Mouse (Mus musculus) spleen, adult 18-20 months (tissue): ENCODE results near the gene Chchd6.

ENCODE experiments used
- DNase-seq, 2 experiments: peaks; one replicate each; pipeline ENCODE4 v3.0.0; 2022; ENCODE audit warnings: mixed read lengths in 2 of 2

Gene Chchd6

DNA sequence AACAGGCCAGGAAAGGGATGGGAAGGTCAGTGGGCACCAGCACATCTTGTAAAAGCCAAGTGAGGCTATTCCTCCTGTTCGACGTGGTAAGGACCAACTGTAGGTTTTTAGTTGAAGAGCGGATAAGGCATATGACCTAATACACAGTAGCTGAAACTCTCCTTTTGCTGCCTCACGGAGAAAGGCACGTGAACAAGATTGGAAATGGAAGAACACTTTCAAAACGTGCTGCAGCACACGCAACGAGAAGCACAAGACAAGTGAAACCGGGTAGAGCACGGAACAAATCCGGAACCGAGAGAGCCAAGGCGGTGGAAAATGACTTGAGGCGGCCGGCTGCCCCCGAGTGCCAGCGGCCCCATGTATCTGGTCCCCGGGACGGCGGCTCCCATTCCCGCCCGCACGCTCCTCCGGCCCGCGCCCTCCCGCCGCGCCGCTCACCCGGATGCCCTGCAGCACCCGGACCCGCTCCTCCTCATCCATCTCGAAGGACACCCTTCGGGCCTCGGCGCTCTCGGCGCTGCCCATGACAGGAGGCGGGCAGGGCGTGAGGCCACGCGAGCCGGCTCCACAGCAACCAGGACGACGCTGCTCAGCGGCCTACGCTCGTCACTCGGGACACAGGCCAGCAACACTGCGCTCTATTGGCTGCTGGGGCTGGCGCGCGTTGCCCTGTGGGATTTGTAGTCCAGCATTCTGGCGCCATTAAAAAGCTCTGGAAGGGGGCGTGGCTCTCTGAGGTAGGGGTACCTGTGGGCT is at the start of gene Chchd6:
Chchd6 (minus strand) TSS at position 635 of the 759 bp plus-strand sequence.
- DNase-seq, result peak; percentile 80 to 88

DNA sequence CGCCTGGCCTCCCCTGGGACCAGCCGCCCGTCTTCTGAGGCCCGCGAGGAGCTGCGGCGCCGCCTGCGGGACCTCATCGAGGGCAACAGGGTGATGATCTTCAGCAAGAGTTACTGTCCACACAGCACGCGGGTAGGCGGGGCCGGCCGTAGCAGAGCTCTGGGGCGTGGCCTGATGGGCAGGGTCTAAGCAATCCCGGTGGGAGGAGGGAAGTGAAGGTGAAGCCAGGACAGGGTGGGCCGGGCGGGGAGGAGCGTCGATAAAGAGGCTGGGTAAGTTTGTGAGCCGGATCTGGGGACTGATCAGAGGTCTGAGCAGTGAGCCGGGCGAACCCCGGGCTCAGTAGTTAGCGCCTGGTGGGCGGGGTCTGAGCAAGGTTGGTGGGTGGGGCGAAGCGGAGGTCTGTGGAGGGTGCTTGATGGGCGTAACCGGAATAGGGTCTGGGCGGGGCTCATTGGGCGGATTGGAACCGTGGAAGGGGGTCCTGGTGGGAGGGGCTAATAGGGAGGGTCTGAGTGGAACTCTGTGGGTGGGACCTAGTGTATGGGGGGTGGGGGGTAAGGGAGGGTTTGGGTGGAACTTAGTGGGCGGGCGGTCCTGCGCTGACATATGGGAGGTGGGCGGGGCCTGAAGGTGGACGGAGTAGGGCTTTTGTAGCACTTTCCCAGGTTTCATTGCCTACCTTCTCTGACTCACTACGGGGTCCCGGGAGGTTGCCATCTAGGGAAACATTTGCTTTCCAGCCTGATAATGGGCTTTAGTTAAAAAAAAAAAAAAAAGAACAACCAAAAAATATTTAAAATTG is 49.0 kb upstream of the Chchd6 start:
- peak; percentile 90 to 93 for DNase-seq

DNA sequence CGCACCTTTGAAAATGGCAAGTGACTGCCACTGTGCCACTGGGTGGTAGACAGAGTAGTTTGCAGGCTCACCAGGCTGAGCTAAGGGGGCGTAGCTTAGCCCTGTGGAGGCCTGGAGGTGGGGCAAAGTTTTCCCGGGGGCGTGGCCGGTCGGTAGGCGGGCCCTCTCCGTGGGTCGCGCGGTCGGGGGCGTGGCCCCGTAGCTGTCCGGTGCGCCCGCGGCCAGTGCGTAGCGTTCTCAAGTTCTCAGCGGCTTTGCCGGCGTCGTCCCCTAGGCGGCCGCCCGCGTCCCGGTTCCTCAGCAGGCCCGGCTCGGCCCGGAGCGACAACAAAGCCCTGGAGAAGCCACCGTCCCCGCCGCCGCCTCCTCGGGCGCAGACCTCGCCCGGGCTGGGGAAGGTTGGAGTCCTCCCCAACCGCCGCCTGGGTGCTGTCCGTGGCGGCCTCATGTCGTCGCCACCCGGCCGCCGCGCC is 48.4 kb upstream of the Chchd6 start, which contains the start of gene Txnrd3:
Txnrd3 (plus strand) TSS at position 191 of the 473 bp plus-strand sequence.
- DNase-seq, result peak; percentile 89 to 96

DNA sequence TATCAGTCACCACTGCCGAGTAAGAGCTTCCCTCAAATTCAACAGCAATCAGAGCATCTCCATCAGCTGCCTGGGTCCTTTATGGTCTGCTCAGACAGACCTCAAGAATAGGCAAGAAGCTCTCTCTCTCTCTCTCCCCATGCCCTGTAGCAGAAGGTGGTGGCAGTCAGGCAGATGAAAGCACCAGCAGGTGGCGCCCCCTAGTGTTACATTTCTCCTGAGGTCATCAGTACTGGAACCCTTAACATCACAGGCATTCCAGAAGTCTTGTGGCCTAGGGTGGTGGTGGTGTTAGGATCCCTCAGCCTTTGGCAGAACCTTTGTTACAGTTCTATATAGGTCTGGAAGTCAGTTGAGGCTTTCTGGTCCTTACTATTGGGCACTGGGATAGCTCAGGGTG is 43.6 kb upstream of the Chchd6 start:
- peak in 1 of 2 experiments; percentile 57 for DNase-seq

DNA sequence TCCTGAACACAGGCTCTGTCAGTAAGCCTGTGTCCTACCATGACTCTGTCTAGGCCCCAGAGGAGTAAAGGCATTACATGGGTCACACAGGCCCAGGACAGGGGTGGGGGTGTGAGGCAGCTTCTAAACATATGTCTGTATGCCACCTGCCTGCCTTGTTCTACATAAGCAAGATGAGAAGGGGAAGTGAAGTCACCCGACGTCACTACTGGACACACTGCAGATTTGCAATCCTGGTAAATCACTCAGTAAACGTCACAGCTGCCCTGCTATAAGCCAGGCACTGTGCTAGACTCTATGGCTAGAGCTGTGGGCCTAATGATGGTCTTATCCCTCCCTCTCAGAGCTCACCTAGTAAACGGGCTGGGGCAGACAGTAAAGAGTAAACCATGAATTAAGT is 42.5 kb upstream of the Chchd6 start:
- no peak for DNase-seq

DNA sequence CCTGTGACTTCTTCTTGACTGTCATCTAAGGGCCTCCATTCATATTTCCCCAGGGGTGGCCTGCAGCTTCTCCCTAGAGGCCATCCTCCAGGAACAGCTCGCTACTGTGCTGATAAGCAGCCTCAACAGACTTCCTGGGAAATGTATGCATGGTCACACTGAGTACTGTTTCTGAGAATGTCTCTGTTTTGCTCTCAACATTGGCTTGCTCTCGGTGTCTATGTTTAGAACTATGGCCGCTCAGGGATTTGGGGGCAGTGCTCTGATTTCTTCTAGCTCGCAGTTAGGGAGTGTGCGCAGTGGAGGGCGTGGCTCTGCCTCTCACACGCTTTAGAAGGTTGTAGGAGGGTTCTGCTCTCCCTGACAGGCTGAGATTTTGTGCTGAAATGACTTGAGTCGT is 38.9 kb upstream of the Chchd6 start:
- no peak for DNase-seq

DNA sequence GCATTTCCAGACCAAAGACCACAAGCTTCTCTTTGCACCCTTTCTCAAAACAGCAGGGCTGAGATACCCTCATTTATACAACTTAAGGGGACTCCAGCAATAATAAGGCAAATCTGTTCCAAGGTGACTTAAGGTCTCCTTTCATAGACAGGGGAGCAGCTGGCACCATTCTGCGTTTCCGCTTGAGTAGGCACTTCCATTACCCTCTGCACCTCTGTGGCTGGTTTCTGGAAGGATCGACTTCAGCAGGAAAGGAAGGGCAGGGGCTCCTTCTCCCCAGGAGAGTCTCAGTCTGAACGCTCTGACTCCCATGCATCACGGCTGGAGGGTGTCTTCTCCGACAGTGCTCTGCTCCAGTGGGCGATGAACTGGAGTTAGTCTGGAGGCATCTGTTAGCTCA is 37.7 kb upstream of the Chchd6 start:
- no peak for DNase-seq

DNA sequence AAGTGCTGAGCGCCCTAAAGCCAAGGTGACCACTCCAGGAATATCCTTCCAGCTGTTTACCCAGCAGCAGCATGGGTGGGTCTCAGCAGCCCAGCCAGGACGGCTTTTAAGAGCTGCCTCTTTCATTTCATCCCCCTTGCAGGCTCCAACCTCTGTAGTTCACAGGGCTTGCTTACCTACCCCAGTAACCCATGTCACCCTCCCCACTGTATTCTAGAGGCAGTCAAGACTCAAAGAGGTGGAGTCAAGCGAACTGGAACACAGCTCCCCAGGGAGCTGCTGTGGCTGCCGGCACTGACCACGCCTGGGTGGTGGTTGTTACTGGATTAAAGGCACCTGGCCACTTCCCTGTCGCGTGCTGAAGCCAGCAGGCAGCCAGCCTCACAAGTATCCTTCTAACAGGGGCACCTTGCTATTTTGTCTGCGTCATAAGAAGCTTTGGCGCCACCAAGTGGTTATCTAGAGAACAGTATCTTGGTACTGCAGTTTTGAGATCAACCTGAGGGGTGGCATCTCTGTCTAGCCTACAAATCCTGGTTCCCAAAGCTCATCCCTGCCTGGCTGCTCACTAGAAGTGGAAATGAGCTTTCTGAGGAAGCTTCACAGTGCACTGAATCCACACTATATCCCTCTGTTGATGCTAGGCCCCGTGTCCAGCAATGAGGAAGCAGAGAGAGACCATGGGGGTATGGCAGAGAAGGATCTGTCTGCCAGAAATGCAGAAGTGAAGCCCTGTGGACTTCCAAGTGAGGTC is 36.5 kb upstream of the Chchd6 start:
- DNase-seq, result peak; percentile 54 to 69

DNA sequence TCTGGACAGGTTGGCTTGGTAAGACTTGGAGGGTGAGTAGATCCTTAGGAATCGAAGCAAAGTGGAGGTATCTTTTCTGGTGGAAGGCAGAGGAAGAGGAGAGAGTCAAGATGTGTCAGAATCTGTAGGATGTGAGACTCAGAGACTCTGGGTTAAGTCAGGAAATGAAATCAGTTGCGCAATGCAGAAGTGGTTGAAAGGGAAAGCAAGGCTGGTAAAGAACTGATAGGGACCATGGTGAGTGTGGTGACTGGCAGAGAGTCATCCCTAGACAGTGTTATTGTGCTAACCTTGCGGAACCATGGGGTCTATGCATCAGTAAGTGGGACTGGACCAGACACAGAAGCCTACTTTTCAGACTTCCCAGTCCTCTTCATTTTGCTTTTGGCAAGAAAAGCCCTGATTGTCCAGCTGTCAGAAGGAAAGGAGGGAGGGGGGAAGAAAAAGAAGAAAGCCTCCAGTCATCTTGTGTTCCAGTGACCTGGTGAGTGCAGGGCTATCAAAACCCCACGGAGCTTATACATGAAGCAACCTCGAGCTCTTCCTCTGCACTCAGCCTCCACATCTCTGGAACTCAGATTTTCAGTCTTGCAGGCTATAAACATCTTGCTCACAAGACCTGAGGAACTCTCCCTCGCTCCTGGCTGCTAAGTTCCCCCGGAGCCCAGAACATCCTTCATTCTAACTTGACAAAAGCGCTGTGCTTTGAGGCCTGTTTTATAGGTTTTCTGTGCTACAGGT is 32.8 kb upstream of the Chchd6 start:
- DNase-seq, result no peak

DNA sequence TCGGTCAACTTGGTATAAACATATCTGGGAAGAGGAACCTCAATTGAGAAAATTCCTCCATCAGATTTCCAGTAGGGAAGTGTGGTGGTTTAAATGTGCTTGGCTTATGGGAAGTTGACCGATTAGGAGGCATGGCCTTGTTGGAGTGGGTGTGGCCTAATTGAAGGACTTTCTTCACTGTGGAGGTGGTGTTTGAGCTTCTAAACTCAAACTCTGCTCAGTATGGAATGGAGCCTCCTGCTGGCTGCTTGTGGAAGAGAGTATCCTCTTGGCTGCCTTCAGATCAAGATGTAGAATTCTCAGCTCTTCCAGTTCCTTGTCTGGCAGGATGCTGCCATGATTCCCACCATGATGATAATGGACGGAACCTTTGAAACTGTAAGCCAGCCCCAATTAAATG is 27.2 kb upstream of the Chchd6 start:
- DNase-seq, result no peak

DNA sequence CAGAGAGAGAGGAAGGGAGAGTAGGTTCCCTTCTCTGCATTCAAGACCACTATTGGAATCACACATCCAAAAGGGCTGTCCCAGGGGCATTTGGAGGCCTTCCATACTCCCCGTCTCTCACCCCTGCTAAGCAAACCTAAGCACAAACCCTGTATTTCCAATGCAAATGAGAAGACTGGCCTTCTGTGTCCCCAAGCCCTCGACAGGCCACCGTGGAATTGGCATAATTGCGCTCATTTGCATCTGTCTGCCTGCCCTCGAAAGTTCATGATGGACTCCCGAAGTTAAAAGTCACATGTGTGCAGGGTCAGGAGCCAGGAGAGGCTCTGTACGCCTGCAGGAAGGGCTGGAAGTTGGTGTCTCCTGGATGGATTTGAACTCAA is 19.9 kb upstream of the Chchd6 start:
- DNase-seq, result no peak

DNA sequence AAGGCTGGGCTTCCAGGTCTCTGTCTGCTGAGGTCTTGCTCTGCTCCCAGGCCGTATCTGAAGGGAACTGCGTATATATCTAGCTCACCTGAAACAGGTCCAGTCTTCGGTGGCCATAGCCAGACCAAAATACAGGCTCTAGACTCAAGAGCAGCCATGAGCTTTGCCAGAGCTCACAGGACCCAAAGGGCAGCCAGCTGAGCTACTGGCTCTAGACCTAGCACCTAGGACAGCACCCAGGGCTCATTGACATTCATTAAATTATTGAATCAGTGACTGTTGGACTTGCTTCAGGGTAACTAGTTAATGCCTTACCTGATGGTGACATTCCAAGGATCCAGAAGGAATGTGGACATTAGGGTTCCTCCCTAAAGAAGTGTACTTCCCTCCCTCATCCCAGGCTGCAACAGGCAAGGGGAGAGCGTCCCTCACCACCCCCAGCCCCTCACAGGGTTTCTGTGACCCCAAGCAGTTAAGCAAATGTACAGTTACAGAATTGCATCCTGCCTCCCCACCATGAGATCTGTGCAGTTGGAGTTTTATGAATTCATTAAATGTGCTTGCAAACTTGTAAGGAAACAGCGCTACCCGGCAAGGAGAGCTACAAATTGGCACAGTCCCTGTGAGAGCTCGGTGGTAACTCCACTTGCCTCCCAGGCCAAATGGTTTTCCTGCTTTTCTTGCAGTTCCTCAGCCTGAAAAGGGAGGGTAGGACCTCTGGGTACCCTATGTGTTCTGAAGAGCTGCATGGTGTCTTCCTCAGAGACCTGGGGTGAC is 19.3 kb upstream of the Chchd6 start:
- DNase-seq, result no peak

DNA sequence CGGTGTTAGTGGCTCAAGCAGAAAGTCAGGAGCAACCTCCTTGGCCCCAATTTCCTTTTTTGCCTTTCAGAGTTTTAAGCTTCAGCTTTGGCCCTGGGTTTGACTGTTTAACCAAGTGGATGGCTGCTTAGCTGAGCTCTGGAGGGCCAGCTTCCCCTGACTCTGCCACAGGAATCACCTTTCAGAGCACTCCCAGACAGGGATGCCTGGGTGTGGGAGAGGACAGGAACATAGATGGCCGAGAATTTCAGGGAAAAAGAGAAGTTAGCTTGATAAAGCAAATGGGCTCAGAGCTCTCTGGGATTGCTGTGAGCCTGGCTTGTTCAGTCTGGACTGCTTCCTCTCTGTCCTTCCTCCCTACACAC is 18.6 kb upstream of the Chchd6 start:
- no peak for DNase-seq

DNA sequence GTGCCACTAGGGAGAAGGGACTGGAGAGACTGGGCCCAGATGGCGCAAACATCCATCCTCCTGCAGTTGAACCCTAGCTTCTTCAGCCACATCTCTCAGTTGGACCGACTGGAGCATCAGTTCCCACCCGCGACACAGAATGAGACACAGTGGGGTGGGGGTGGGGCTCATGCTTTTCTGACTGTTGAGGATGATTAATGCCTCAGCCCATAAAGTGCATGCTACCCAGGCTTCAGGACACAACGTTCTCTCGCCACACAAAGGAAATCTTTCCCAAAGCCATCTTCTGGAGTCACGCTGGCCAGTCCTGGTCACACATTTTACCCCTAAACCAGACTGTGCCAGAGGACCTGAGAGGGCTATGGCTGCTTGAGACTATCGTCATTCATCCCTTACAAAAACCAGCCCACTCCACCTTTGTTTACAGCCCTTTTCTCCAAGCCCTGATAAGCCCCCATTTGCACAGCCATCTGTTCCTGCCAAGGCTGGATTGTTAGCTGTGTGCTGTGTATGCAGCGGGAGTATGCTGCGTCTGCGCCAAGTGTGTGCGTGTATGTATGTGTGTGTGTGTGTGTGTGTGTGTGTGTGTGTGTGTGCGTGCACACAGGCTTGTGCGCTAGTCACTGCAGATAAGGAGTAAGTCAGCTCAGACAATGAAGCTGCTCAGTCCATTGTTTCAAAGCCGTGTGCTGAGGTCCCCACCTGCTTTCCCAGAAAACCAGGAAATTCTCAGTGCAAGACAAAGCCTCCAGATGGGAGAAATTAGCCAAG is 18.1 kb upstream of the Chchd6 start:
- no peak for DNase-seq

DNA sequence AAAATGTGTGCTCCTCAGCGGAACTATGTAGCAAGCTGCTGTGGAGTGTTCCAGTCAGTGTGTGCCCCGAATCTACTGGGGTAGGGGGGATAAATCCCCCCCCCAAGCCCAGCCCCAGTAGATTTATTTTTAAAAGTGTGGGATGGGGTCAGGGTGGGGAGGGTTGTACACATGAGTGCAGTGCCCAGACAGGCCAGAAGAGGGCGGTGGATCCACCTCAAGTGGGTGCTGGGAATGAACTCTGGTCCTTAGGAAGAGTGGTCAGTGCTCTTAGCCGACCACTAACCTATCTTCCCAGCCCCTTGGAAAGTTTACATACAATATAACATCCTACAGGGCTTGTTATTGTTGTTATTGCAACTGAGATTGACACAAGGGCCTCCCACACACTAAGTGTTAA is 12.5 kb upstream of the Chchd6 start:
- peak in 1 of 2 experiments; percentile 32 for DNase-seq

DNA sequence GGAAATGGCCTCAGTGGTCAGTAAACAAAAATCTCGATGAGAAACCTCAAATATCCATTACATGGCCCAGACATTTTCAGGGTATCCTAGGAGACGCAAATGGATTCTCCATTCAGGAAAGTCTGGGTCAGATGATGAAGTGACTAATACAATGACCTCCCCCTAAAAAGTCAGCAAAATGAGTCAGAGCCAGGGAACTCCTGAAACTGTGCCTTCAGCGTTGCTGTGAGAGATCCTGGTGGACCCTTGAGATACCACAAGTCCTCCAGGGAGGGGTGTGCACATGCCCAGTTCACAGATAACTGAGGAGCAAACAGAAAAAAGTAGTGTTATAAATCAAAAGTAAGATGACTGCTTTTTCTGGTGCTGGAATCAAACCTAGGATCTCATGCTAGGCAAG is 10.6 kb upstream of the Chchd6 start:
- no peak for DNase-seq

DNA sequence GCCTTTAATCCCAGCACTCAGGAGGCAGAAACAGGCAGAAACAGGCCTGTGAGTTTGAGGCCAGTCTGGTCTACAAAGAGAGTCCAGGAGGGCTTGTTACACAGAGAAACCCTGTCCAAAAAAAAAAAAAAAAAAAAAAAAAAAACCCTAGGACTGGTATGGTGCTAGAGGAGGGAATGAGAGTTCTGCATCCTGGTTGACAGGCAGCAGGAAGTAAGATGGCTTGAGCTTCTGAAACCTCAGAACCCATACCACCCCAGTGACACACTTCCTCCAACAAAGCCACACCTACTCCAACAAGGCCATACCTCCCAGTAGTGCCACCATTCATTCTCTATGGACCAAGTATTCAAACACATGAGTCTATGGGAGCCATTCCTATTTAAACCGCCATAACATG is 1.1 kb upstream of the Chchd6 start:
- no peak for DNase-seq

DNA sequence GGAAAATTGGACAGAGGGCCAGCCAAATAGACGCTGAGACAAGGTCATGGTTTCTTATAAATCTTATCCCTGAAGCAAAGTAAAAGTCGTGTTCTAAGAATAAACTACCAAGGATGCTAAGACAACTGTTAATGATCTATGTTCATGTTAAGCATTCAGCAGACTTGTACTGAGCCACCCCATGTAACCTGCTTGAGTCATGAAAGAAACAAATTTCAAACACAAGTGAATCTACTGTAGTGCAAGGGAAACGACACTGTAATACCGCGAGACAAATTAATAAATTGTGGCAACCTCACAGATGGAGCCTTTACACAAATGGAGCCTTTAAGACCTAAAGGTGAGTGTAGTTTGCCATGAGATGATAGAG is 310 bp upstream of the Chchd6 start:
- no peak for DNase-seq

DNA sequence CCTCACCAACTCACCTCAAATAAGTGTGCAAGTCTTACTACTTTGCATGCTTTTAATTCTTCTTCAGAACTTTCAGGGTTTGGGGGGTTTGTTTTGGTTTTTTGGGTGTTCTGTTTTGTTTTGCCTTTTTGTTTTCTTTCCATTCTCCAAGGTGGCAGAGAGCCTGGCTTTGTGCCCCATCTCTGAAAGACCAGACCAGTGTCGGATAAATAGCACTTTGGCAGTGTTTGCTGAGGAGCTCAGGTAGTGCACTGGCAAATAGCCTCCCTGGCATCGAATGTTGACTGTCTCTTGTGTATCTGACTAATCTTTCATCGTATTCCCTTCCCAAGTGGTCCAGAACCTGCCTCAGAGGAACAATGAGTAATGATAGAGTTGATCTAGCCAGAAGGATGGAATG is 3.4 kb downstream of the Chchd6 start:
- no peak for DNase-seq

DNA sequence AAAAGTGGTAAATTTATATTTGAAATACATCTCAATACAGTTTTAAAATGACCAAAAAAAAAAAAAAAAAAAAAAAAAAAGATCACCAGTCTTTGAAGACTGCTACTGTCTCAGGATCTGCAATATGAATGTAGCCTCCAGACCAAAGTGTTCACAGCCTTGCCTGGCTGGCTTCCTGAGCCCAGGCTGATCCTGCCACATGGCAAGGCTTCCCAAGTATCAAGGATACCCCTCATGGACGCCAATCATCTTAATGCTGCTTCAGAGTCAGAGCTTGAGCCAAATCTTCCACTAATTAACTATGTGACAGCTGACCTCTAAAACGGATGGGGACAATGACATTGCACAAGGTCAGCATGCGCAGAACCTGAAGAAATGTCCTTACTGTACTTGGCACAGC is 3.9 kb downstream of the Chchd6 start:
- no peak for DNase-seq

DNA sequence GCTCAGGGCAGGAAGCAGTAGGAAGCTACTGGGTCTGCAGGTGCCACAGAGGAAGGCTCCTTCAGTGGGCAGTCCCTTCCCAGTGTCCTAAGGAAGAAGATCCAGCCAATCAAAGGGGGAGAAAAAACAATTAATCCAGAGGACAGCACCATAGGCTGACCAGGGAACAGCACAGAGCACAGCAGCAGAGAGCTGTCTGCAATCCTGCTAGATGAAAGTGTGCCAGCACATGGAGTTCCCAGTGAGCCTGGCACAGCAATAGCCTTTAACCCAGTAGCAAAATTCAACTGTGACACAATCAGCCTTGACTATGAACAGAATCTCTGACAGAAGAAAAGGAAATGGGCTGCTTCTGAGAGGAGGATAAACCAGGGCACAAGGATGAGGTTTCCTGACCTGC is 9.8 kb downstream of the Chchd6 start:
- DNase-seq, result no peak
